Mouse (Mus musculus) CH12F3 (cell line): ENCODE measurements around the gene Nudt14.

Experiments
- in situ Hi-C: fragments of 300-500 bp; cut with MboI; formaldehyde crosslinking; loops from 2 replicates; pipeline ENCODE4 v1.14.3; 2020; ENCODE audit warnings: low sequenced_read_pairs

Gene Nudt14

DNA sequence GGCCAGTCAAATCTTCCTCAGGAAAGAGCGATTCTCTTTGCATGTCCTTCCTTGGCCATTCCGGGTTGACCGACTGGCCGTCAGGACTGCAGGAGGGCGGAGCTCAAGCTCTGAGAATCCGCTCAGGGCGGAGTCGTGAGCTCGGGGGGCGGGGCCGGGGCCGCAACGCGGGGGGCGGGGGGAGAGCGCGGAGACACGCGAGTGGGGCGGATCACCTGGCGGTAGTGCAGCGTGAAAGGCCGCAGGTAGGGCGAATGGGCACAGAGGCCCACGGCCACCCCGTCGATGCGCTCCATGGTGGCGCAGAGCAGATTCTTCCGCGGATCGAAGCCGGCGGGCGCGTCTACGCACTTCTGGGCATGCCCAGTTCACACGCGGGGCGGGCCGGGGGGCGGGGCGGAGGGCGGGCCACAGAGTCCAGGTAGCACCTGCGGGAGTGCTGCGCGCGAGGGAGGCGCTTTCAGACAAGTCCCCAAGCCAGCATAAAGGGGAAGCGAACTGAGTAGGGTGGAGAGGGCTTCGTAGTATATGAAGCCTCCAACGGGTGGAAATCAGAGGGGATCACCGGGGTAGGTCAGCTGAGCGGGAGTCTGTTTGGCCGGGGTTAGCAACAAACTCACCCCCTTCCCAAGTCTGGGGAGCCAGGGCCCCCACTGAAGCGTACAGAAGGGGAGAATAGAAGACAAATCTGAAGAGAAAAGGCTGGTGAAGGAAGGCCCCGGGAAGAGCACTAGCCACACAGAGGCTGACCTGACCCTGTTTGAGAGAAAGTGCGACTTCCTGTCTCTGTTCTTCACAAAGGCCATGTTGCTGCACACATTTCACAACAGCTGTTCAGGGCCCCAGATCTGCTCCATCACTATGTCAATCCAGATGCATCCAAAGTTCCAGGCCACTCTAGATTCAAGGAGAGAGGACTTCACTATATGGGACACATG, at the start of gene Nudt14:
Nudt14 (minus strand) TSS at position 349 of the 938 bp plus-strand sequence.
- in situ Hi-C loops, result no loop called here

DNA sequence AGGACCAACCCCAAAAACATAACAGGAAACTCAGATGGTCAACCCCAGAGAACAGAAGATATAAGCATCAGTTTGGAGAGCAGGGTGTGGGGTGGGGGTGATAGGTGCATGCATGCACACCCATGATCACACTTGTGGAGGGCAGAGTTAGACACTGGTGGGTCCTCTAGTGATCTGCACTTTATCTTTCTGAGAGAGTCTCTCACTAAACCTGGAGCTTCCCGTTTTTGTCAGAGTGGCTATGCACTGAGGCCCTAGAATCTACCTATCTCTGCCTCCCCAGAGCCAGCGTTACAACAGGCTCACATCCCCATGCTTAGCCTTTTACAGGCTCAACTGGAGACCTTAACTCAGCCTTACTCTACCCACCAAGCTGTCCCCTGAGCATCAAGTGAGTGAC, 49.5 kb upstream of the Nudt14 start:
- in situ Hi-C loops, result no loop called here

DNA sequence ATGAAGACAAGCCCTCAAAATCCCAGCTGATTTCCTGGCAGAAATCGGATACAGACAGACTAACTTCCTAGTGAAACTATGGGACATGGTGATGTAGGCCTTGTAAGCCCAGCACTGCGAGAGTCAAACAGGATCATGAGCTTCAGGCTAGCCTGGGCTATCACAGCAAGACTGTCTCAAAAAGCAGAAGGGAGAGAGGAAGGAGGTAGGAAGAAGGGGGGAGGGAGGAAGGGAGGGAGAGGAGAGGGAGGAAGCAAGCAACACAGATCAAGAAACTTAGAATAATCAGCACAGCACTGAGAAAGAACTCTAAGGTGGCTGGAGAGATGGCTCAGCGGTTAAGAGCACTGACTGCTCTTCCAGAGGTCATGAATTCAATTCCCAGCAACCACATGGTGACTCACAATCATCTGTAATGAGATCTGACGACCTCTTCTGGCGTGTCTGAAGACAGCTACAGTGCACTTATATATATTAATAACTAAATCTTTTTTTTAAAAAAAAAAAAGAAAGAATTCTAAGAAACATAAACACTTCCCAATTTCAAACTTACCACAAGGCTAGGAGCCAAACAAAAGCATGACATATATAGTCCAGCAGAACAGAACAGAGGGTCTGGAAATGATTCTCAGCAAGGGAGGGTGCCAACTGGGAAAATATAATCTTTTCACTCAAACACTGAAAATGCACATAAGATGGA, 48.9 kb upstream of the Nudt14 start:
- in situ Hi-C loops, result no loop called here

DNA sequence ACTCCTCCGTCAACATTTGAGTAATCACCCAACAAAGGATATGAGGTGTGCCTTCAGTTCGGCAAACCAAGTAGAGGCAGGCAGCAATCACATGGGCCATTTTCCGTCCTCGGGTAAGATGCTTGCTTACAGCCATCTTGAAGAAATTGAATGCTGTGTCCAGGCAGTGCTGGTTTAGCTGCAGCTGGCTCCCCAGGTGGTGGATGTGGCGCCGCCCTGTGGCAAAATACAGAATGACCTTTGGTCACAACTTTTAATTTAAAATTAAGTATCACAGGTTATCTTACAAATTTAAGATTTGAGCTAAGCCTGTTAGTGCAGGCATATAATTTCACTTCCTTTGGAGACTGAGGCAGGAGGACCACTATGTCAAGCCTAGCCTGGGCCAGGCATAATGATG, 46.0 kb upstream of the Nudt14 start:
- in situ Hi-C loops, result no loop called here

DNA sequence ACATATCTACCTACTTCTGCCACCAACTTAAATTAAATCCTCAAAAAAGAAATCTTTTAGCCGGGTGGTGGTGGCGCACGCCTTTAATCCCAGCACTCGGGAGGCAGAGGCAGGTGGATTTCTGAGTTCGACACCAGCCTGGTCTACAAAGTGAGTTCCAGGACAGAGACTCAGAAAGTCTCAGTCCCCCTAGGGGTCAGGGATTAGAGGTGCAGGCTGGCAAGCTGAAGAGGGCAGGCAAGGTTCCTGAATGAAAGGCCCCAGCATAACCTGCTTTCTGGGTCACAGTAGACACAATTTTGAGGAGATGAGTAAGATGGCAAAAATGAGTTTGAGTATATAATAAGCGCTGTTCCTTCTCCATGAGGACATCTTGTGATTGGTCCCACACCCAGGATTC, 43.4 kb upstream of the Nudt14 start:
- in situ Hi-C loops, result no loop called here

DNA sequence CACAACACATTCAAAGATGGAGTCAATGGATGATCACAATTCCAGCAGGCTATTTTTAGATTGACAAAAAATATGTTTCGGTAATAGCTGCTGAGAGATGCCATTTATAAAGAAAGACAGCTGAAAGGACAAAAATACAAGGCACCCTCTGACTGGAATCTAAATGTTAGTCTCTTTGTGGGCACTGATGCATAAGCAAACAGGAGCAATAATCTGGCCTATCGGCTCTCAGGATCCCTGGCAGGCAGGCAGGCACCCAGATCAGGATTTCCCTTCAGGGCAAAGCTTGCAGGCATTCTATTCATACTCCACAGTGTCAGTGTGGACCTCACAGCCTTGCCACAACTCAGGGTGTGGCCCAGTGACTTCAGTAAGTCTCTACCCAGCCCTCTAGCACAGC, 40.1 kb upstream of the Nudt14 start:
- in situ Hi-C loops, result no loop called here

DNA sequence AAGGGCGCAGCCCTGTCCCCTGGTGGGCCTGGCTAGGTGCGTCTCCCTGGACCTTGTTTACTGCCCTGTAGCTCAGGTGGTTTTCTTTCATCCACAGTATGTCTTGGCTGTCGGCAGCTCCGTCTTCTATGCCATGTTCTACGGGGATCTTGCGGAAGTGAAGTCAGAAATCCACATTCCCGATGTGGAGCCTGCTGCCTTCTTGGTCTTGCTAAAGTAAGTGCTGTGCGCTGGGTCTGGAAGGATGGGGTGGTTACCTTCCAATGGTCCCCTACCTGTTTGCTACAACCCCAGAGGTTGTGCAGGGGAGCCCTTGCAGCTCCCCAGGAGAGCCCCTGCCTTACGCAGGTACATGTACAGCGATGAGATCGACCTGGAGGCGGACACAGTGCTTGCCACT, 35.2 kb upstream of the Nudt14 start:
- in situ Hi-C loops, result no loop called here

DNA sequence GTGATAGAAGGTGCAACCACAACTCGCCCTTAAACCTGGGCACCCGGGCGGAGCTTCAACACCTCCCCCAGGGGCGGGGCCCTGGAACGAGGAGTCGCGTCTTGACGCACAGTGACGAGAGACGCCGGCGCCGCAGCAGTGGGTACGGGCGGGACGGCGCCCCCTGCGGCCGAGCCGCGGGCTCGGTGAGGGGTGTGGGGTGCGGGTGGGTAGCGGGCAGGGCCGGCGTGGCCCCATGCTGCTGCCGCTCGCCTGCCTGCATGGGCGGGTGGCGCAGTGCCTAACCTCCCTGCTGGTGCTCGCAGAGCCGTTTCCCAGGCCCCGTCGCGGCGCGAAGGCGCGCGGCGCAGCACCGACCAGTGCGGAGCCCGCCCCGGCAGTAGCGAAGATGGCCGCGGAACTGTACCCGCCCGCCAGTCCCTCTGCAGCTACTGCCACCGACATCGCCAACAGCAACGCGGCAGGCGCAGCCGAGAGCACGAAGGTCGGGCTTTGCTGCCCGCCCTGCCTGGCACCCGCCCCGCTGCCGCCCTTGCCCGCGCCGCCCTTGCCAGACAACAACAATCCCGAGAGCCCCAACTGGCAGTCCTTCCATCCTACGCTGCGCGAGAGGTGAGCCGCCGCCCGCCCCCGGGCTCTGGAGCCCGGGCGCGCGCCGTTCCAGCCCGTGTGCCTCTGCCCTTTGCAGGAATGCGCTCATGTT, 34.6 kb upstream of the Nudt14 start, which contains the start of gene Btbd6:
Btbd6 (plus strand) TSS at position 112 of the 703 bp plus-strand sequence.
- in situ Hi-C loops, result no loop called here

DNA sequence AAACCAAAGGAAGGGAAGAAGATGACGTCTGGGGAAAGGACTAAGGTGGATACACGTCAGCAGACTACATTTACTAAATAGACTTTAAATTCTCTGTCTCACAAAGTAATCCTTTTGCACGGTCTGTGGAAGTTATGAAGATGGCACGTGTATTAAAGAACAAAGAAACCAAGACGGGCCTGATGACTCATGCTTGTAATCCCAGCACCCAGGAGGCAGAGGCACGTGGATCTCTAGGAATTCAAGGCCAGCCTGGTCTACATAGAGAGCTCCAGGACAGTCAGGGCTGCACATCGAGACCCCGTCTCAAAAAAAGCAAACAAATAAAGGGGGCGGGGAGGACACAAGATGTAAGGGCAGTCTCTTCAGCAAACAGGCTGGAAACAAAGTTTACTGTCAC, 32.8 kb upstream of the Nudt14 start:
- in situ Hi-C loops, result no loop called here

DNA sequence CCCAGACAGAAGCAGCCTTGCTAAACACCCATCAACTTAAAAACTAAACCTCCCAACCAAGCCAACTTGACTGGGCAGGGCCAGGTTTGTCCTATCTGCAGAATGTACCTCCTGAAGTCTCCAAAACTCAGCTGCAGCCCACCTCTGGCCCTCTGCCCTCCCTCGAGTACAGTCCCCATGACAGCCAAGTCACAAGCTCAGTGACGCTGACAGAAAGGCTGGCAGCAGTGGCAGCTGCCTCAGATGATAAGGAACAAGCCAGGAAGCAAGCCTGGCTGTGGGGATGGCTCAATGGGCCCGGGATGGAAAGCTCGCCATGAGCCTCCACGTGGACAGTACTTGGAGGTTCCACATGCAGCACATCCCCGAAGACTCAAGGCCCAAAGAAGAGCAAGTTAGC, 27.7 kb upstream of the Nudt14 start:
- in situ Hi-C loops, result no loop called here

DNA sequence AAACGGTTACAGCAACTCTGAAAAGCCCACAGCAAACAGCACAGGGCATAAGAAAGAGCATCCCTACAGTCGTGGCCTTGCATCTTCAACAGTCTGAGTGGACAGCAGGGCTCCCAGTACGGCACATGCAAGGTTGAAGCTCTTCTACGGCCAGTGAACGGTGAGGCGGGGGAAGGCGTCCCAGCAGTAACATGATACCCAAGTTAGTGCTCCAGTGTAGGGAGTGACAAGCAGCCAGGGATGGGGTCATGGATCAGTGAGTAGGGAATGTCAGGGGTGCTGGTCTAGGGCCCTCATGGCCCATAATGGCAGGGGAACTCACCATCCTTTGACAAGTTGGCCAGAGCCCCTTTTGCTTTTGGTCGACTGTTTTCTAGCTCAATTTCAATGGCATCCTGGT, 27.0 kb upstream of the Nudt14 start:
- in situ Hi-C loops, result no loop called here

DNA sequence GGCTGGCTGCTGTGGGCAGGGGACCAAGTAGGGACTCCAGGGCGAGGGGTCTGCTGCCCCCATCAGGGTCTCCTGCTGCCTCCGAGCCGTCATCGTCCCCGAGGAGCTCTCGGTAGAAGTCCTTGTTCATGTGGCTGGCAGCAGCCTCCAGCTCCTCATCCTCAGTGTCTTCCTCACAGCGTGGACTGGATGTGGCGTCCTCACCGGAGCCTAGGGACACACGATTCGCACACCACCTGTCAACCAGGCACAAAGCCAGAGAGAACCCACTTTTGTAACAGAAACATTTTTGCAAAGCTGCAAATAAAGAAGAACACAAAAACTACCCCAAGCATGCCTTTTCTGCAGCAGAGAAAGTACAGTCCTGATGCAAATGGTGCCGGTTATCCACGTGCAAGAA, 23.9 kb upstream of the Nudt14 start:
- in situ Hi-C loops, result no loop called here

DNA sequence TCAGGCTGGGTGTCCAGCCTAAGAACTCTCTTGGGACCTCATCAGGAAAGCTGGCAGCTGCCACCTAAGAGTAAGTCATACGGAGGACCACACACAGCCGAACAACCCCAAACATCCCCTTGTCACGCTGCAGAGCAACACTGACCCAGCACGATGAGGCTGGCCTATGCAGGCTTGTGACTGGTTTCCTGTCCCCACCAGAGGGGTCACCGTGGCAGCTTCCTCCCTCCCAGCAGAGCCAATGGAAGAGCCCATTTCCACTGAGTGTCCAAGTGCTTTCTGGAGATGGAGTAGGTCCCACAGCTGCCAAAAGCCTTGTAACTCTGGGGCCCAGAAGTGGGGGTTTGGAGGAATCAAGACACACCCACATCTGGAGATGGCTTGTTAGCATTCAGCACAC, 19.9 kb upstream of the Nudt14 start:
- in situ Hi-C loops, result no loop called here

DNA sequence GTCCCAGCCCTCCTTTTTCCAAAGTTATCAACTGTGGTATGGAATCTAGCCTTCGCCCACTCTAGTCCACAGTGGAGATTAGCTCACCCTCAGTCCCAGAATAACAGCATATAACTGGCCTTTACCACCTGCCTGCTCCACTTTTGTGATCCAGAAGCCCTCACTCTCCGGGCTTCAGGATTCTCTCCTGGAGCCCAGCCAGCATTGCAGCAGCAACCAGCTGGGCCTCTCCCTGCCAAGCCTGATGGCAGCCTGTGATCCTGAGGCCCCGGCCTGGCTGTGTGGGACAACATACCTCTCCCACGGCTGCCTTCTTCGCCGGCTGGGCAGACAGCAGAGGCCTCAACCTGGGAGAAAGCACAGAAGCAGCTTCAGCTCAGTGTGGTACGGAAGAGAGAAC, 19.5 kb upstream of the Nudt14 start:
- in situ Hi-C loops, result no loop called here

DNA sequence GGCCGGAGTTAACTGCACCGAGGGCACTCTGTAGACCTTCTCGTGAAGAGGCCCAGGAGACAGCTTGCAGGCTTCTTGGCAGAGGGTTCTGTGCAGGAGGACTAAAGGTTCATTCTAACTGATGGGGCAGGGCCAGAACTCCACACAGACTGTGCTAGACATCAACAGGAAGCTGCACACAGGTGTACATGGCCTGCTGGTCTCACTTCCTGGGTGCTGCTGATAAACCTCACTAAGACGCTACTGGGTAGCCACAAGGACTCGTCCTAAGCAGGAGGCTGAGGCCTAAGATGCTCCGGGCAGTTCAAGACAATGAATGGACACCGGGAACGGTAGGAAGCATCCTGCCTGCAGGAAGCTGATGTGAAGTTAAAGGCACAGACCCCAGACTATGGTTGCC, 17.5 kb upstream of the Nudt14 start:
- in situ Hi-C loops, result no loop called here

DNA sequence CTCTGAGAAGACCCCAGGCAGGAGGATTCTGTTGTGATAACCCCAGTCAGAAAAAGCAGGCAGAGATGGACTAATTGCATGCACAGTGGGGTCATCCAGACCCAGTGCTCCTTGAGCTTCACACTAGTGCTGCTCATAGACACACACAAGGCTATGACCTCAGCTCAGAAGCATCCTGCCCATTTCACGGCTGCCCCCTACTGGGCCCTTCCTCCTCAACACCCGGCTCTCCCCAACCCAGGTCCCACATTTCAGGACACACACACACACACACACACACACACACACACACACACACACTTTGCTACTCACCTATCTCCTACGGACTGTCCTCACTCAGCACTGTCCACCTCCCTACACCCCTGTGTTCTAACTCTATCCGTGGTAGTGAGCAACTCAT, 16.4 kb upstream of the Nudt14 start:
- in situ Hi-C loops, result no loop called here

DNA sequence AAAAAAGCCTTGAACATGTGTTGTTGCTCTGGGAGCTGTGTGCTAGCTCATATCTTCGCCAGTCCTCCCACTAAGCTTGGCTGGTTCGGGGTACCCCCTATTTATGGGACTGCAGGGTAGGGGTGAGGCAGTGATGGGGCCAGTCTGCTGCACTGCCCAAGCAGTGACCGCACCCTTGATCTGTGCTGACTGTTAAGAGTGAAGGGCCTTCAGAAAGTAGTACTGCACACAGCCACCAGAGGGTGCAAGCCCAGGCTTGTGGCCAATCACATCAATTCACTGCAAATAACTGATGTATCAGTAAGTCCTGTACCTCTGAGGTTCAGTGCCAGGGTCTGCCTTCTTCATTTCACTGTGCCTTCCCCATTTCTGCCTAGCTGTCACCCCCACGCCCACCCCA, 13.9 kb upstream of the Nudt14 start:
- in situ Hi-C loops, result no loop called here

DNA sequence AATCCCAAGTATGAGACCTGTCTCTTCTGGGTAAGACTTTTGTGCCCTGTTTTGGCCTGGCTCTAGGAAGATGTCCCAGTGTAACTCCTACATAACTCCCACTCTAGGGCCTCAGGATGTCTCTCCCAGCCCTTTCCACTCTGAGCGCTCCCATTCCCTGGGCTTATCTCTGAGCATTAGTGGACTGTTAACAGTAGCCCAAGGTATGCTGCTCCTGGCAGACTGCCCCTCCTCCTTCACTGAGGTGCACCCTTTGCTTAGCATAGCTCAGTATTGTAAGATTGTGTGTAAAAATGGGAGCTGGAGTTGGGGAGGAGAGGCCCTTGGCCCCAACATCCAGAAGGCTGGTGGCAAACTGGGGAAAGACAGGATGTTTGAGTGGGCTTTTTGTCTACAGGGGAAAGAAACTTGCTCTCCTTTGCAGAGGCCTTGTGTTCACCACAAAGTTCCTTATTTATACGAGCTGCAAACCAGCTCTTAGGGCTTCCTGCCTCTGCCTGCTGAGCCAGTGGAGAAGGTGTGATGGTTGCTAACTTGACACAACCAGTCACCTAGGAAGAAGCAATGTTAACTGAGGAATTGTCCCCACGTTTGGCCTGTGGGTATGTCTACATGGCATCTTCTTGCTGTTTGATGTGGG, 11.1 kb upstream of the Nudt14 start:
- in situ Hi-C loops, result no loop called here

DNA sequence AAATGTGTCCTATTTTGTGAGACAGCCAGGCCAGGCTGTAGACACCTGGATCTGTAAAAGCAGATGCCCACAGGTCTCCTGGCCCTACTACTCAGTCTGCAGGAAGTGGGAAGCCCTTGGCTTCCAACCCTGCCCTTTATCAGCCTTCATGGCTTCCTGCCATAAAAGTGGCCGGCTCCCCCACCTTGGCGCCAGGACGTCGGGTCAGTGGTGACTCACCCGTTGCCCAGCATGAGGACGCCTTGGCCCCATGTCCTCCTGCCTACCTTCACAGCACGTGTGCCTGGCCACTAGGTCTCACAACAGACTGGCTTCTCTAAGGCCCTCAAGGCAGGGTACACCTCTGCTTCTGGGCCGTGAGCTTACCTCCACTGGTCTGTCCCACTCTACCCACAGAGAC, 10.5 kb upstream of the Nudt14 start:
- in situ Hi-C loops, result no loop called here

DNA sequence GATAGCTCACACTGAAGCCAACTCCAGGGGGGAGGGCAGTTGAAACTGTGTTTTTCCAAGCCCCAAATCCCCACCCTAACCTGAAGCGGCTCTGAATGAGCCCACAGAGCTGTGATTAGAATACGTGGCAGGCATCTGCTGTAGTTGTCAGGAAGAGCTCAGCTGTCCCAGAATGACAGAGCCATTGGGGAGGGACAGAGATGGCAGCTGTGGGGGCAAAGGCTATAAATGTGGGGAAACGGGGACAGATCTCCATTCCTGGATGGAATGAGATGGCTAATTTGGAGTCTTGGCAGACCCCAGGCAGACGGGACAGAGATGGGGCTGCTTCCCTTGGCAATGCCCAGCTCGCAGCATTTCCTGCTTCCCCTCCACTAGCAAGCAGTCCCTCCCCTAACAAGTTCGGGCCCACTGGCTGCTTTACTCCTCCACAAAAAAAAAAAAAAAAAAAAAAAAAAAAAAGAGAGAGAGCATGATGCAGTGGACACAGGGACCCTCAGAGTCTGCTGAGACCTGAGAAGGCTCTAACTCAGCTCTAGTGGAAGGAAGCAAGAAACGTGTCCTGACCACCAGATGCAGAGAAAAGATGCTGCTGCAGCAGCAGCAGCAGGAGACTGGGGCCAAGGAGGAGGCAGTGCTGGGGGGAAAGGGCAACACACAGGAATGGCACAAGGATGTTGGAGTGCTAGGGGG, 9.4 kb upstream of the Nudt14 start:
- in situ Hi-C loops, result no loop called here

DNA sequence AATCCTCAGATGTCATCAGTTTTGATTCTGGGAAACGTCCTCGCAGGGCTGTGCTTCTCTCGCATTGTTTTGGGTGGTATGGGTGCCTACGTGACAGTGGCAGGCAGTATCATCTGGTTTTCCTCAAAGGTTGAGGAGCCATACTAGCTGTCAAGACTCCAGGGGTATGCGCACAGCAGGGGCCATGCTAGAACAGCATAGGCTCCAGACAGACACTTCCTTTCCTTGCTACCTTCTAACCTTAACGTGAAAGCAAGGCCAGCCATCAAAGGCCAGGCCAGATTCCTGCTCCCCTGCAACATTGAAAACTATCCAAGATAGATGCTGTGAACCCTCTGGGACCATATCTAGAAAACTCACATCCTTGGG, 8.8 kb upstream of the Nudt14 start:
- in situ Hi-C loops, result no loop called here
